Mouse (Mus musculus) lung, postnatal 0 days (tissue): Measurements from ENCODE around the gene Prss50.

Experiments used
- CTCF ChIP-seq: IDR thresholded peaks from 2 replicates; pipeline ENCODE4 v1.5.1; 2016; ENCODE audit warnings: antibody characterized with exemption, mild to moderate bottlenecking
- EP300 ChIP-seq: IDR thresholded peaks from 2 replicates; pipeline ENCODE4 v1.6.1; 2016; ENCODE audit warnings: antibody characterized with exemption, mild to moderate bottlenecking, control low read depth

GRCm38 (mm10) chr9:110849162-110849561, 8.6 kb upstream of the Prss50 start:
- no peak for TF ChIP-seq CTCF
- TF ChIP-seq EP300 = no peak
